Mouse (Mus musculus): ENCODE results near the gene Pde4d.

- TF ChIP-seq CTCF (IDR thresholded peaks at IDR 0.05; ENCODE audit: borderline replicate concordance, insufficient read depth, low read depth, low read length): no peak
- TF ChIP-seq POLR2A (IDR thresholded peaks at IDR 0.05; ENCODE audit: borderline replicate concordance, insufficient read depth, low read length): no peak
These were observed 168.5 kb downstream of the Pde4d start for GRCm38 (mm10) chr13:108618207-108618606.
